Mouse (Mus musculus) embryonic facial prominence, embryonic 11.5 days (tissue): ENCODE measurements at regions not wholly inside any gene's neighbourhood (a gene's known extent, or its start where the extent isn't known, plus 50 kb on each side); places are given as distances from the start of the nearest gene placed in this dataset.

Experiments
- ATAC-seq: fragments of 200-750 bp; cut with Nextera tagmentation; replicated peaks from 2 replicates; pipeline ENCODE4 v1.8.0; 2017; ENCODE audit warnings: low read depth; ENCODE audit not compliant: insufficient number of reproducible peaks, low FRiP score, low TSS enrichment
- DNase-seq: peaks from one replicate; pipeline ENCODE4 v3.0.0-alpha.2; 2015; ENCODE audit warnings: low spot score
- H3K27ac ChIP-seq: fragments of 300-500 bp; sonication (generic); replicated peaks from 2 replicates; pipeline ENCODE4 v1.5.1; 2014; ENCODE audit warnings: mild to moderate bottlenecking, low read depth, low read length, control low read depth
- H3K27me3 ChIP-seq: fragments of 300-500 bp; sonication (generic); 2 replicates; pipeline ENCODE4 v1.6.1; 2014; ENCODE audit warnings: mild to moderate bottlenecking, low read length, moderate library complexity, mixed read lengths; ENCODE audit not compliant: control insufficient read depth, insufficient read depth
- H3K36me3 ChIP-seq: fragments of 300-500 bp; sonication (generic); replicated peaks from 2 replicates; pipeline ENCODE4 v1.6.1; 2014; ENCODE audit warnings: low read depth, mild to moderate bottlenecking, low read length, moderate library complexity, mixed read lengths; ENCODE audit not compliant: control insufficient read depth, insufficient read depth
- H3K4me1 ChIP-seq: fragments of 300-500 bp; sonication (generic); 2 replicates; pipeline ENCODE4 v1.6.1; 2014; ENCODE audit warnings: low read length, mixed read lengths; ENCODE audit not compliant: control insufficient read depth, insufficient read depth
- H3K4me2 ChIP-seq: fragments of 300-500 bp; sonication (generic); 2 replicates; pipeline ENCODE4 v1.6.1; 2014; ENCODE audit warnings: low read depth, mild to moderate bottlenecking, control low read depth, low read length, moderate library complexity
- H3K4me3 ChIP-seq: fragments of 300-500 bp; sonication (generic); 2 replicates; pipeline ENCODE4 v1.5.1; 2014; ENCODE audit warnings: low read depth, low read length, control low read depth
- H3K9ac ChIP-seq: fragments of 300-500 bp; sonication (generic); replicated peaks from 2 replicates; pipeline ENCODE4 v1.6.1; 2014; ENCODE audit warnings: mild to moderate bottlenecking, control low read depth, low read length
- H3K9me3 ChIP-seq: fragments of 300-500 bp; sonication (generic); replicated peaks from 2 replicates; pipeline ENCODE4 v1.6.1; 2016; ENCODE audit warnings: mild to moderate bottlenecking, low read length, inconsistent platforms, mixed read lengths; ENCODE audit not compliant: control insufficient read depth
- WGBS: fragments of 180-500 bp; shearing (Covaris S2); extraction: QIAGEN DNeasy Blood & Tissue Kit; methylation state at CpG from one replicate; pipeline ENCODE4 v1.1.7; 2014; 5-methylcytosine and 5-hydroxymethylcytosine counted together

DNA sequence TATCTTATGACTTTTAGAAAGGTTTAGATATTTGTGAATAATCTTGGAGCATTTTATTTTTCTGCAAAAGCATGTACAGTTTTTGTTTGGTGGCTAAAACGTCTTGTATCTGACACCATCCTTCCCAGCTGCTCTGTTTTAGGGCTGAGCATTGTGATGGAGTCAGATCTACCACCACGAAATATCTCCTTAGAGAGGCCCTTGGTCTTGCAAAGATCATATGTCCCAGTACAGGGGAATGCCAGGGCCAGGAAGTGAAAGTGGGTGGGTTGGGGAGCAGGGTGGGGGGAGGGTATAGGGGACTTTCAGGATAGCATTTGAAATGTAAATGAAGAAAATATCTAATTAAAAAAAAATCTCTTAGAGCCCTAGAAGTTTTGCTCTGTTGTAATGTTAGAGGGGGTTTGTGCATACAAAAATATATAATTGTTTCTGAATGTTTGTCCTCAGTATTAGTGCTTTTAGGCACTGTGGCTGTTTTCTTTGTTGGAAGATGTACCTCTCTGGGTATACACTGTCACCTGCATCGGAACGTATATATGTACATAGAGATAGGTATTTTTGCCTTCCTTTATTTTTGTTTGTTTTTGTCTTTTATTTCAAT lies 211.4 kb downstream of the Otol1 start:
- 74% methylated on average over 4 of the region's 4 CpGs for WGBS
- Histone ChIP-seq H3K4me1 (no peaks in the 10 kb centered on the region), H3K9me3 (no peaks in the 10 kb centered on the region), H3K27ac (no peak overlapping the region), H3K9ac (no peak overlapping the region), H3K4me2 (no peak overlapping the region), H3K4me3 (no peak overlapping the region), H3K36me3 (no peaks in the 10 kb centered on the region), H3K27me3 (no peaks in the 10 kb centered on the region)
- DNase-seq = no peak
- ATAC-seq = no peak

GRCm38 (mm10) chr3:70223443-70224065 lies 216.1 kb downstream of the Otol1 start:
- ATAC-seq = no peak
- Histone ChIP-seq H3K27ac (no peak overlapping the region), H3K9ac (no peak overlapping the region), H3K27me3 (no peaks in the 10 kb centered on the region), H3K36me3 (no peaks in the 10 kb centered on the region), H3K9me3 (no peaks in the 10 kb centered on the region), H3K4me3 (no peak overlapping the region), H3K4me1 (no peaks in the 10 kb centered on the region), H3K4me2 (no peak overlapping the region)
- 84% methylated on average over 3 of the region's 3 CpGs for WGBS
- DNase-seq = no peak

GRCm38 (mm10) chr3:70224846-70225245 lies 217.4 kb downstream of the Otol1 start:
- DNase-seq (no peak), ATAC-seq (no peak)
- Histone ChIP-seq H3K9ac (no peak overlapping the region), H3K4me2 (no peak overlapping the region), H3K4me3 (no peak overlapping the region), H3K9me3 (no peaks in the 10 kb centered on the region), H3K27ac (no peak overlapping the region), H3K27me3 (no peaks in the 10 kb centered on the region), H3K36me3 (no peaks in the 10 kb centered on the region), H3K4me1 (no peaks in the 10 kb centered on the region)
- WGBS = 87% methylated on average over 6 of the region's 6 CpGs

DNA sequence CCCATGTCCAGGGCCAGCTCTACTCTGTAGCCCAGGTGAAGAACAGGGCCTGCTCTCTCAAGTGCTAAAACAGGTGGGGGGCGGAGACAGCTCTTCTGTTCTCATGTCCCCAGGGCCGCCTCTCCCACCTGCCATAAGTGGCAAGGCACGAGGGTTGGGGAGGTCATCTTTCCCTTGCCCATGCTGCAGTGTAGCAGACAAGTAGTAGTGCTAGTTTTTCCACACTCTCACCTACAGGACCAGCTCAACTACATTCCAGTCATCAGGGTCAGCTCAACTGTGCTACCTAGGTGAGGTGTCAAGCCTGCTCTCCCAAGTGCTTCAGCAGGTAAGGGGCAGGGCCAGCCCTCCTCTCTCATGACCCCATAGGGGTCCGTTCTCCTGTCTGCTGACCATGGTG lies 219.8 kb downstream of the Otol1 start:
- Histone ChIP-seq H3K27ac (no peak overlapping the region), H3K4me2 (no peak overlapping the region), H3K9me3 (no peaks in the 10 kb centered on the region), H3K9ac (no peak overlapping the region), H3K36me3 (no peaks in the 10 kb centered on the region), H3K4me3 (no peak overlapping the region), H3K4me1 (no peaks in the 10 kb centered on the region), H3K27me3 (no peaks in the 10 kb centered on the region)
- WGBS = 83% methylated on average over 4 of the region's 4 CpGs
- DNase-seq (no peak), ATAC-seq (no peak)

- H3K36me3 ChIP-seq = no peaks in the 10 kb centered on the region
- H3K27me3 ChIP-seq = no peaks in the 10 kb centered on the region
- H3K9me3 ChIP-seq = no peaks in the 10 kb centered on the region
- ATAC-seq (no peak), DNase-seq (no peak)
- H3K9ac ChIP-seq = no peak overlapping the region
- no peak overlapping the region for H3K4me3 ChIP-seq
- no peak overlapping the region for H3K4me2 ChIP-seq
- H3K4me1 ChIP-seq = no peaks in the 10 kb centered on the region
- WGBS = 74% methylated on average over 3 of the region's 3 CpGs
- no peak overlapping the region for H3K27ac ChIP-seq
Measured at GRCm38 (mm10) chr3:70248655-70249054, 241.2 kb downstream of the Otol1 start.

DNA sequence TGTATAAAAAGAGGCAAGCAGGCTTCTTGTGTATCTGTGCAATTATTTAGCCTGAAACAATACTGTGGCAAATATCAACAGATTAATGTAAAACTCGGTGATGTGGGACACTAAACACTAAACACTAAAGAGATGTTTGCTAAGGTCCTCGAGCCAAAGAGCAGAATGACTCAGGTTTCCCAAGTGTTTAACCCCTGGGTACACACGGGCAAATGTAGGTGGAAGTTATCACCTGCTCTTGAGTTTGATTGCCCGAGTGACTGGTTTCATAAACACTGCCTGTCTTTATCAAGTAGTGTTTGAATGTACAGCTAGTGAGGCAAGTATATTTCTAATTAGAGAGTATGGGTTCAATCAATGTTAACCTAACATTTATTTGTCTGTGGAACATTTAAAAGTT lies 242.5 kb downstream of the Otol1 start:
- Histone ChIP-seq H3K4me2 (no peak overlapping the region), H3K9ac (no peak overlapping the region), H3K27me3 (no peaks in the 10 kb centered on the region), H3K4me1 (no peaks in the 10 kb centered on the region), H3K4me3 (no peak overlapping the region), H3K9me3 (no peaks in the 10 kb centered on the region), H3K27ac (no peak overlapping the region), H3K36me3 (no peaks in the 10 kb centered on the region)
- WGBS = 77% methylated on average over 4 of the region's 4 CpGs
- no peak for ATAC-seq
- no peak for DNase-seq

DNA sequence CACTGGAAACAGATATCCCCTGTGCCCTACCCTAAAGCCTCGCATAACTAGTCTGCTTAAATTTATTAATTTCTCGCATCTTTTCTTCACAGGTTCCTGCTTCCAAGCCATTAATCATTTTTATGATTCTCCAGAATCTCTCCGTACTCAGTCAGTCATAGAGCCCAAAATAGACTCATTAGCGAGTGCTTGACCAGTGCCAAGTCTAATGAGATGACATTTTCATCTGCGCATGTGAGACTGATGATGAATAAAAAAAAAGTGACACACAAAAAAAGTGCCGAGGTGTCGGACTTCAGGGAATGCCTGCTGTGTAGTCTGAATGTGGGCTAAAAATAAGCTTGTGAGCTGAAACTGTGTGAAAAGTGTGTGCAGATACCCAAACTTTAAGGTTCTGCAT lies 243.3 kb downstream of the Otol1 start:
- Histone ChIP-seq H3K4me2 (no peak overlapping the region), H3K27me3 (no peaks in the 10 kb centered on the region), H3K36me3 (no peaks in the 10 kb centered on the region), H3K9me3 (no peaks in the 10 kb centered on the region), H3K27ac (no peak overlapping the region), H3K9ac (no peak overlapping the region), H3K4me1 (no peaks in the 10 kb centered on the region), H3K4me3 (no peak overlapping the region)
- 86% methylated on average over 7 of the region's 7 CpGs for WGBS
- no peak for DNase-seq
- ATAC-seq = no peak

DNA sequence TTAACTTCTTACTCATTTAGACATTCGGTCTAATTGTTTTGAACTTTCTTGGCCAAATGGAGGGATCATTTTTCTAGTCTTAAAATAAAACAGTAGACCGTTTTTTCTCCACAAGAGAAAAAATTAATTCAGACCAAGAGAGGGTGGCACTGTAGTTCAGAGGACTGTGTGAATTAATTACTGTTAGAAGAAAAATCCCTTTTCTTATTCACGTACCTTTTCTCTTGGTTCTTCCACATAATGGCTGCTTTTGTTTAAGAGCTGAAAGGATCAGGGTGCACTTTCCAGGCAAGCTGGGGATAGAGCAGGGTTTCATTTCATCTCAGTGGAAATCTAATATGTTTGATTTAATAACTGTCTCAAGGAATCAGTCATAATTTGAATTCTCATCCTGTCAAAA lies 255.9 kb downstream of the Otol1 start:
- no peak for ATAC-seq

More for the DNA sequence above, 255.9 kb downstream of the Otol1 start:
- H3K27ac ChIP-seq = no peak overlapping the region
- 42% methylated on average over 3 of the region's 3 CpGs for WGBS
- DNase-seq = no peak
- no peaks in the 10 kb centered on the region for H3K9me3 ChIP-seq
- H3K4me2 ChIP-seq = no peak overlapping the region
- H3K27me3 ChIP-seq = no peaks in the 10 kb centered on the region
- no peak overlapping the region for H3K9ac ChIP-seq
- no peaks in the 10 kb centered on the region for H3K36me3 ChIP-seq
- no peaks in the 10 kb centered on the region for H3K4me1 ChIP-seq
- H3K4me3 ChIP-seq = no peak overlapping the region
